Mouse (Mus musculus): ENCODE data around the gene Pin1.

The Pin1 gene

GRCm38 (mm10) chr9:20697466-20697865 lies 45.6 kb downstream of the Pin1 start:
- no peak for DNase-seq (ENCODE audit: low read depth, low spot score)

GRCm38 (mm10) chr9:20703832-20704380 lies 52.0 kb downstream of the Pin1 start:
- no peak for DNase-seq (ENCODE audit: low read depth, low spot score)

- DNase-seq (ENCODE audit: low read depth, low spot score): no peak
These were observed 53.5 kb downstream of the Pin1 start for GRCm38 (mm10) chr9:20705420-20705819.

- peak; percentile 20 for DNase-seq (ENCODE audit: low read depth, low spot score)
These were observed 54.1 kb downstream of the Pin1 start for GRCm38 (mm10) chr9:20705981-20706380.

DNA sequence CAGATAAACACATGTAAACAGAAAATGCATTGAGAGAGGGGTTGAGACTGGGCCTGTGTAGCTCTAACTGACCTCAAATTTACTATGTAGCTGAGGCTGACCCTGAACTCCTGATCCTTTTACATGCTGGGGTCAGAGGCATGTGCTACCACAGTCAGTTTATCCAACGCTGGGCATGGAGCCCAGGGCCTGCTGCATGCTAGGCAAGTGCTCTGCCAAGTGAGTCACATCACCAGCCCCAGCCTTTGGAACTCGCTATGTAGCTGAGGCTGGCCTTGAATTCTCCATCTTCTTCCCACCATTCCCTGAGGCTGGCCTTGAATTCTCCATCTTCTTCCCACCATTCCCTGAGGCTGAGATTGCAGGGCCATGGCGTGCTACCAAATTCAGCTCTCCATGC lies 58.6 kb downstream of the Pin1 start:
- DNase-seq (ENCODE audit: low read depth, low spot score): no peak

DNA sequence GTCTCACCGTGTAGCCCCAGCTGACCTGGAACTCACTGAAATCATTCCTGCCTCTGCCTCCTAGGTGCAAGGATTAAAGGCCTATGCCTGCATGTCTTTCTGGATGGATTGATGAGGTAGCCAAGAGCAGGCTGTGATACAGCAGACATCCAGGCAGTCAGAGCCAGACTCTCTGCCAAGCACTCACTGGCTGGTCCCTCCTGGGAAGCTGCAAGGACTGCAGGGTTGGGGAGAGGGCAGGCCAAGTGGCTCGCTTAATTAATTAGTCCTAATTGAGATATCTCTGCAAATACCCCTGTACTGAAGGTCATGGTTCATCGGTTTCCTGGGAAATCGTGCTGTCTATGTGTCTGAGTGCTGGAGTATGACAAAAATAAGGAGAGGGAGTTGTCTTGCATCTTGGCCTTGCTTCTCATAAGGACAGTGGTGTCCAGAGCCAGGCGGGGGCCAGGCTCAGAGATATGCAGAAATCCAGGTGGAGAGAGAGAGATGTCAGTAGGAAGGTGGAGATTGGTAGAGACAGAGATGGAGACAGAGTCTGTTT lies 61.1 kb downstream of the Pin1 start:
- DNase-seq (ENCODE audit: low read depth, low spot score): no peak

GRCm38 (mm10) chr9:20713478-20713987 lies 61.6 kb downstream of the Pin1 start:
- no peak for DNase-seq (ENCODE audit: low read depth, low spot score)

DNA sequence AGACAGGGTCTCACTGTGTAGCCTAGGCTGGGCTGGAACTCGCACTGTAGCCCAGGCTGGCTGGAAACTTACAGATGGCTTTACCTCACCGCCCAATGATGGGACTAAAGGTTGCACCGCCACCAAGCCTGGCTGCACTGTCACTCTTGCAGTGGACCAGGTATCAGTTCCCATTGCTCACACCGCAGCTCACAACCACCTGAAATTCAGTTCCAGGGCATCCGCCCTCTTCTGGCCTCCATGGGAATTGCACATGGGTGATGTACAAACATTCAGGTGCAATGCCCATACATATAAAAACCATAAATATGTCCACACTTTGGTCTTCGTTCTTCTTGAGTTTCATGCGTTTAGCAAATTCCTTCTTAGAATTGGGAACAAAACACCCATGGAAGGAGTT lies 63.4 kb downstream of the Pin1 start:
- peak; percentile 45 for DNase-seq (ENCODE audit: low read depth, low spot score)

All from CD4-positive, CD25-positive, alpha-beta regulatory T cell, adult 2 months (primary cell).